Mouse (Mus musculus): ENCODE measurements around the gene Hnrnpa0.

GRCm38 (mm10) chr13:58150442-58150841, 22.1 kb upstream of the Hnrnpa0 start:
- no peak for TF ChIP-seq CTCF (IDR thresholded peaks at IDR 0.05; ENCODE audit: extremely low read depth, insufficient read depth, insufficient read length, insufficient replicate concordance)
- no peak for TF ChIP-seq POLR2A (IDR thresholded peaks at IDR 0.05; ENCODE audit: low read depth, low read length)
